In genomic region chr10:7590234-7590689, GRCm38 (mm10) we compare ENCODE assay signal across 7 mouse cellular contexts. TPM values are rescaled to one million over a fixed set of nuclear protein-coding genes. Genes with fewer than 3 reads are reported as not detected.
DNase-seq lines count a peak whose midpoint lies in the region; ATAC-seq and TF ChIP-seq lines count a peak whose summit lies in the region.

No protein-coding gene starts in this region.

- WGBS in bone marrow, adult 2 months, result 1% methylated on average over 54 of the region's 54 CpGs
- under 1% methylated on average over 47 of the region's 54 CpGs for WGBS in forebrain, embryonic 13.5 days
- under 1% methylated on average over 51 of the region's 54 CpGs for WGBS in liver, embryonic 13.5 days (ENCODE audit: insufficient replicate concordance)

- ATAC-seq in forebrain, embryonic 13.5 days, result no peak; the same call in 1 of the 2 replicates
- no peak; the same call in 1 of the 2 replicates for ATAC-seq in liver, embryonic 13.5 days (ENCODE audit: low read depth)

- intact Hi-C loops in left cerebral cortex, adult 2 months (cut with DNase I), result no loop called here
- intact Hi-C loops in left cerebral cortex, postnatal 25 days (cut with DNase I), result no loop called here

- TF ChIP-seq CTCF in left cerebral cortex, adult 2 months (IDR thresholded peaks at IDR 0.05), result no peak
- no peak for TF ChIP-seq CTCF in bone marrow, adult 2 months (IDR thresholded peaks at IDR 0.05; ENCODE audit: control insufficient read depth, insufficient read depth, low read length)

- peak overlapping the region; percentile 82 for H3K9ac ChIP-seq in forebrain, embryonic 13.5 days
- peak overlapping the region; percentile 56 for H3K9ac ChIP-seq in liver, embryonic 13.5 days

- peak overlapping the region; percentile 87 for H3K27ac ChIP-seq in left cerebral cortex, adult 2 months
- no peak overlapping the region; the same call in 1 of the 2 replicates for H3K27ac ChIP-seq in bone marrow, adult 2 months (ENCODE audit: control insufficient read depth, insufficient read depth, low read depth, low read length, poor library complexity)
- peak overlapping the region; percentile 75; the same call in 1 of the 2 replicates for H3K27ac ChIP-seq in forebrain, embryonic 13.5 days
- H3K27ac ChIP-seq in liver, embryonic 13.5 days, result no peak overlapping the region

- peak overlapping the region; percentile 99 for H3K4me2 ChIP-seq in forebrain, embryonic 13.5 days
- peak overlapping the region; percentile 97 for H3K4me2 ChIP-seq in liver, embryonic 13.5 days

- peak in 1 of 2 experiments; percentile 57 for DNase-seq in left cerebral cortex, adult 2 months (ENCODE audit: extremely low spot score in 1 of 2, low spot score in 2 of 2)
- no peak for DNase-seq in left cerebral cortex, postnatal 25 days (ENCODE audit: low spot score in 2 of 2)
- DNase-seq in liver, embryonic 13.5 days, result no peak
- DNase-seq in adrenal gland, adult 18-20 months (ENCODE audit: low spot score in 2 of 2), result no peak
- DNase-seq in adrenal gland, postnatal 14 days, result no peak

- peak overlapping the region; percentile 96 for H3K4me3 ChIP-seq in left cerebral cortex, adult 2 months
- H3K4me3 ChIP-seq in bone marrow, adult 2 months (replicated peaks; ENCODE audit: control insufficient read depth, low read depth, low read length), result peak overlapping the region; percentile 96
- peak overlapping the region; percentile 87 for H3K4me3 ChIP-seq in forebrain, embryonic 13.5 days
- H3K4me3 ChIP-seq in liver, embryonic 13.5 days (replicated peaks), result peak overlapping the region; percentile 69

- peaks cover 2% of the 10 kb centered on the region; the same call in 1 of the 2 replicates for H3K4me1 ChIP-seq in bone marrow, adult 2 months (ENCODE audit: control insufficient read depth, insufficient read depth, low read length)
- H3K4me1 ChIP-seq in forebrain, embryonic 13.5 days, result peaks cover 27% of the 10 kb centered on the region
- H3K4me1 ChIP-seq in liver, embryonic 13.5 days (replicated peaks), result peaks cover 15% of the 10 kb centered on the region

- no peaks in the 10 kb centered on the region for H3K36me3 ChIP-seq in forebrain, embryonic 13.5 days (ENCODE audit: poor library complexity, severe bottlenecking)
- H3K36me3 ChIP-seq in liver, embryonic 13.5 days, result no peaks in the 10 kb centered on the region

- peaks cover 14% of the 10 kb centered on the region; the same call in 1 of the 2 replicates for H3K27me3 ChIP-seq in forebrain, embryonic 13.5 days
- peaks cover 29% of the 10 kb centered on the region for H3K27me3 ChIP-seq in liver, embryonic 13.5 days

- no peak for TF ChIP-seq POLR2A in bone marrow, adult 2 months (IDR thresholded peaks at IDR 0.05; ENCODE audit: borderline replicate concordance, control insufficient read depth, low read depth, low read length)

- H3K9me3 ChIP-seq in forebrain, embryonic 13.5 days (replicated peaks), result no peaks in the 10 kb centered on the region
- no peaks in the 10 kb centered on the region for H3K9me3 ChIP-seq in liver, embryonic 13.5 days (replicated peaks)

RNA-seq across cellular contexts. Expression of gene Lrp11, which starts 0.7 kb away (rescaled TPM):
- total RNA-seq in left cerebral cortex, adult 2 months (2021), result 100 to 1,000 TPM; 149 TPM
- total RNA-seq in left cerebral cortex, postnatal 25 days (2021), result 100 to 1,000 TPM; 144 to 148 TPM
- 1.5 TPM in 2 replicates for polyA plus RNA-seq in bone marrow, adult 2 months (2011; ENCODE audit: insufficient read depth, insufficient read length, low replicate concordance, missing spikeins)
- 20.4 and 20.8 TPM in 2 replicates for polyA plus RNA-seq in forebrain, embryonic 13.5 days (2015; fragmentation: Nextera tagmentation; extraction: Ambion mirVana)
- polyA plus RNA-seq in liver, embryonic 13.5 days (2015; fragmentation: Nextera tagmentation; extraction: Ambion mirVana), result 0.48 and 0.52 TPM in 2 replicates
- total RNA-seq in adrenal gland, adult 18-20 months (2021), result 10 to 100 TPM; 21.8 to 22.1 TPM
- total RNA-seq in adrenal gland, postnatal 14 days (2021), result 14.8 and 15.2 TPM in 2 replicates

Comparison
In these comparisons a context has a peak if more than half of its experiments do, and no peak if none do; other contexts are left out.
1. H3K27ac ChIP-seq: peak in left cerebral cortex, adult 2 months (single experiment) and forebrain, embryonic 13.5 days (single experiment); none in bone marrow, adult 2 months (single experiment) and liver, embryonic 13.5 days (single experiment).
2. Peak in every context shown above with its lines, with median percentiles within 50 percentile points of each other: H3K4me3 ChIP-seq.